Mouse (Mus musculus): Measurements from ENCODE around the gene Nagk.
"Not testable (repeated sequence)": the region's sequence is repeated elsewhere in the genome, so short reads cannot be mapped to it uniquely, and the experiment has no call there.

The Nagk gene

GRCm38 (mm10) chr6:83794760-83795296 is at the start of gene Nagk:
TSS of gene Nagk (plus strand) at chr6:83794982.
- DNase-seq: peak; percentile 95

GRCm38 (mm10) chr6:83745466-83745865 is 49.3 kb upstream of the Nagk start:
- no peak for DNase-seq

- DNase-seq: no peak
Observed at GRCm38 (mm10) chr6:83749286-83749685, 45.5 kb upstream of the Nagk start.

GRCm38 (mm10) chr6:83750171-83750684 is 44.6 kb upstream of the Nagk start:
- peak; percentile 79 for DNase-seq

GRCm38 (mm10) chr6:83756051-83756450 is 38.7 kb upstream of the Nagk start:
- DNase-seq: no peak

- no peak for DNase-seq
Observed at GRCm38 (mm10) chr6:83762344-83762743, 32.4 kb upstream of the Nagk start, which contains the start of gene Ankrd53. TSS of gene Ankrd53 (plus strand) at chr6:83762644.

GRCm38 (mm10) chr6:83762880-83763431 is 31.8 kb upstream of the Nagk start:
- peak; percentile 59 for DNase-seq

GRCm38 (mm10) chr6:83766982-83767381 is 27.8 kb upstream of the Nagk start:
- no peak for DNase-seq

GRCm38 (mm10) chr6:83768485-83768884 is 26.3 kb upstream of the Nagk start:
- no peak for DNase-seq

- no peak for DNase-seq
Observed at GRCm38 (mm10) chr6:83774126-83774525, 20.7 kb upstream of the Nagk start.

- DNase-seq: peak; percentile 45
Observed at GRCm38 (mm10) chr6:83774781-83775563, 19.8 kb upstream of the Nagk start.

- DNase-seq: peak; percentile 94
Observed at GRCm38 (mm10) chr6:83775638-83776293, 19.0 kb upstream of the Nagk start, which contains the start of gene Tex261. TSS of gene Tex261 (minus strand) at chr6:83775813.

GRCm38 (mm10) chr6:83778306-83778705 is 16.5 kb upstream of the Nagk start:
- no peak for DNase-seq

- DNase-seq: peak; percentile 65
Observed at GRCm38 (mm10) chr6:83779026-83779425, 15.8 kb upstream of the Nagk start.

GRCm38 (mm10) chr6:83786426-83786825 is 8.4 kb upstream of the Nagk start:
- DNase-seq: no peak

GRCm38 (mm10) chr6:83788554-83788953 is 6.2 kb upstream of the Nagk start:
- peak; percentile 26 for DNase-seq

GRCm38 (mm10) chr6:83790533-83790932 is 4.2 kb upstream of the Nagk start:
- not testable (repeated sequence) for DNase-seq

GRCm38 (mm10) chr6:83791251-83791890 is 3.4 kb upstream of the Nagk start:
- no peak for DNase-seq

- peak; percentile 32 for DNase-seq
Observed at GRCm38 (mm10) chr6:83795492-83795900, 714 bp downstream of the Nagk start.

GRCm38 (mm10) chr6:83796686-83797085 is 1.9 kb downstream of the Nagk start:
- DNase-seq: no peak

GRCm38 (mm10) chr6:83802033-83802432 is 7.3 kb downstream of the Nagk start:
- DNase-seq: no peak

- DNase-seq: no peak
Observed at GRCm38 (mm10) chr6:83802846-83803245, 8.1 kb downstream of the Nagk start.

- DNase-seq: no peak
Observed at GRCm38 (mm10) chr6:83815801-83816200, 21.0 kb downstream of the Nagk start.
